Mouse (Mus musculus) E14TG2a.4 (cell line): ENCODE results near the gene 2900026A02Rik.

Experiments
- CTCF ChIP-seq: conservative IDR thresholded peaks from 2 replicates; pipeline ENCODE4 v1.5.1; 2014; ENCODE audit warnings: low read length
- NANOG ChIP-seq: IDR thresholded peaks from 2 replicates; pipeline ENCODE4 v1.6.1; 2014; ENCODE audit warnings: borderline replicate concordance, low read length, mixed read lengths
- POU5F1 ChIP-seq: IDR thresholded peaks from 2 replicates; pipeline ENCODE4 v1.6.1; 2014; ENCODE audit warnings: low read length, borderline replicate concordance

DNA sequence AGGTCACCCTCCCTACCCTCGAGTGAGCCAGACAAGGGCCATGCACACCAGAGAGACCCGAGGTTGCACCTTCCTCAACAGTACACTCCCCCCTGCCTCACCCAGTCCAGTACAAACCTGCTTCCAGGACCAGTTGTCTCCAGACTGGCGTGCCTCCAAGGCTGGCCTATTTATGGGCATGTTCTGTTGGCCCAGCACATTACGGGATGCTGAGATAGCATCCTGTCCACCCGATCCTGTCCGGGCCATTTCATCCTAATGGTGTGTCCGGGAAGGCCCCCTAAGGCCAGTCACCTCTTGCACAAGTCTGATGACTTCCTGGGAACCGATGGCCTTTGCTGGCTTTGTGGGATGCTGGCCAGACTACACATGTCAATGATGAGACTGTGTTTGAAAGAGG, 139.6 kb downstream of the 2900026A02Rik start, which contains the start of gene Crybb3:
- TF ChIP-seq CTCF = no peak
- TF ChIP-seq NANOG = no peak
- TF ChIP-seq POU5F1 = no peak
